Mouse (Mus musculus) stomach, embryonic 15.5 days (tissue): ENCODE data around the gene Man1a. TPM values are rescaled to one million over a fixed set of nuclear protein-coding genes. Genes with fewer than 3 reads are reported as not detected.

ENCODE experiments used
- ATAC-seq: fragments of 200-750 bp; cut with Nextera tagmentation; 2 replicates; pipeline ENCODE4 v1.8.0; 2017; ENCODE audit warnings: low read depth, moderate number of reproducible peaks, moderate TSS enrichment; ENCODE audit not compliant: insufficient read depth, low FRiP score
- H3K27ac ChIP-seq: fragments of 300-500 bp; sonication (generic); 2 replicates; pipeline ENCODE4 v1.5.1; 2015; ENCODE audit warnings: mild to moderate bottlenecking, inconsistent platforms
- H3K27me3 ChIP-seq: fragments of 300-500 bp; sonication (generic); replicated peaks from 2 replicates; pipeline ENCODE4 v1.6.1; 2015; ENCODE audit warnings: inconsistent platforms
- H3K36me3 ChIP-seq: fragments of 300-500 bp; sonication (generic); 2 replicates; pipeline ENCODE4 v1.6.1; 2015; ENCODE audit warnings: inconsistent platforms
- H3K4me1 ChIP-seq: fragments of 300-500 bp; sonication (generic); 2 replicates; pipeline ENCODE4 v1.6.1; 2015; ENCODE audit warnings: inconsistent platforms
- H3K4me2 ChIP-seq: fragments of 300-500 bp; sonication (generic); 2 replicates; pipeline ENCODE4 v1.6.1; 2015; ENCODE audit warnings: mild to moderate bottlenecking, inconsistent platforms
- H3K4me3 ChIP-seq: fragments of 300-500 bp; sonication (generic); replicated peaks from 2 replicates; pipeline ENCODE4 v1.5.1; 2015; ENCODE audit warnings: inconsistent platforms
- H3K9ac ChIP-seq: fragments of 300-500 bp; sonication (generic); 2 replicates; pipeline ENCODE4 v1.6.1; 2015; ENCODE audit warnings: inconsistent platforms
- H3K9me3 ChIP-seq: fragments of 300-500 bp; sonication (generic); 2 replicates; pipeline ENCODE4 v1.6.1; 2016; ENCODE audit warnings: inconsistent platforms
- WGBS: fragments of 180-500 bp; shearing (Covaris S2); methylation state at CpG from one replicate; pipeline ENCODE4 v1.1.7; 2015; 5-methylcytosine and 5-hydroxymethylcytosine counted together
- polyA plus RNA-seq: library from polyadenylated mRNA; unstranded; fragments of >200 nt; fragmentation: Nextera tagmentation; extraction: Ambion mirVana; gene quantifications from 2 replicates; pipeline ENCODE4 v1.2.1, GENCODE M21; 2015

Man1a gene
- polyA plus RNA-seq, 1 experiment from 2014 or later: 12.7 TPM

- no peak for ATAC-seq
- Histone ChIP-seq H3K4me2 (no peak overlapping the region), H3K27ac (no peak overlapping the region), H3K9ac (no peak overlapping the region), H3K4me3 (no peak overlapping the region), H3K9me3 (no peaks in the 10 kb centered on the region), H3K27me3 (no peaks in the 10 kb centered on the region), H3K36me3 (no peaks in the 10 kb centered on the region), H3K4me1 (0 out of 2 replicates have a peak, but pooled peaks cover 3% of the 10 kb centered on the region)
- 79% methylated on average over 7 of the region's 7 CpGs for WGBS
Observed at GRCm38 (mm10) chr10:54060587-54060986, 15.8 kb downstream of the Man1a start.

GRCm38 (mm10) chr10:54059679-54060249 lies 16.6 kb downstream of the Man1a start:
- ATAC-seq: no peak
- H3K4me3 ChIP-seq: no peak overlapping the region
- no peak overlapping the region for H3K9ac ChIP-seq
- WGBS: 35% methylated on average over 6 of the region's 6 CpGs
- no peaks in the 10 kb centered on the region for H3K9me3 ChIP-seq
- no peak overlapping the region for H3K4me2 ChIP-seq
- H3K4me1 ChIP-seq: 0 out of 2 replicates have a peak, but pooled peaks cover 3% of the 10 kb centered on the region
- H3K36me3 ChIP-seq: no peaks in the 10 kb centered on the region
- no peaks in the 10 kb centered on the region for H3K27me3 ChIP-seq
- H3K27ac ChIP-seq: no peak overlapping the region

GRCm38 (mm10) chr10:54059092-54059496 lies 17.3 kb downstream of the Man1a start:
- WGBS: 14% methylated on average over 3 of the region's 3 CpGs
- Histone ChIP-seq H3K4me3 (no peak overlapping the region), H3K4me2 (no peak overlapping the region), H3K36me3 (no peaks in the 10 kb centered on the region), H3K9ac (no peak overlapping the region), H3K27ac (no peak overlapping the region), H3K9me3 (no peaks in the 10 kb centered on the region), H3K27me3 (no peaks in the 10 kb centered on the region), H3K4me1 (0 out of 2 replicates have a peak, but pooled peaks cover 3% of the 10 kb centered on the region)
- no peak for ATAC-seq

DNA sequence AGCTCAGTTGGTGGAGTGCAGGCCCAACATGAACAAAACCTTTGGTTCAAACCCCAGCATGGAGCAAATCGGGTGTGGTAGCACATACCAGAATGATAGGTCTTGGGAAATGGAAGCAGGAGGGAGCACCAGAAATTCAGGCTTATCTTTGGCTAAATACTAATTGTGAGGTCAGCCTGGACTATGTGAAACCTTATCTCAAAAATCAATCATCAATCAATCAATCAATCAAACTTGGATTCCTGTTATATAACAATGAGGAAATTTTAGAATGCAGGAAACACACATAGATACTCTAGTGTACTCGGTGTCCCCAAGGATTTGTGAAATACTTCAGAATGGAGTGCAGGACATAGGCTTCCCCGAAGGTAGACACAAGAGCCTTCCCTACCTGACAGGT lies 17.8 kb downstream of the Man1a start:
- H3K9me3 ChIP-seq: no peaks in the 10 kb centered on the region
- no peak overlapping the region for H3K9ac ChIP-seq
- no peak overlapping the region for H3K27ac ChIP-seq
- H3K4me1 ChIP-seq: 0 out of 2 replicates have a peak, but pooled peaks cover 3% of the 10 kb centered on the region
- H3K27me3 ChIP-seq: no peaks in the 10 kb centered on the region
- H3K4me3 ChIP-seq: no peak overlapping the region
- 49% methylated on average over 3 of the region's 3 CpGs for WGBS
- no peak overlapping the region for H3K4me2 ChIP-seq
- no peaks in the 10 kb centered on the region for H3K36me3 ChIP-seq
- ATAC-seq: no peak

- Histone ChIP-seq H3K4me2 (no peak overlapping the region), H3K27ac (no peak overlapping the region), H3K4me1 (0 out of 2 replicates have a peak, but pooled peaks cover 2% of the 10 kb centered on the region), H3K9me3 (no peaks in the 10 kb centered on the region), H3K36me3 (no peaks in the 10 kb centered on the region), H3K27me3 (no peaks in the 10 kb centered on the region), H3K9ac (no peak overlapping the region), H3K4me3 (no peak overlapping the region)
- ATAC-seq: no peak
- WGBS: 86% methylated on average over 4 of the region's 4 CpGs
Observed at GRCm38 (mm10) chr10:54054188-54054587, 22.2 kb downstream of the Man1a start.

- Histone ChIP-seq H3K4me3 (no peak overlapping the region), H3K4me1 (no peaks in the 10 kb centered on the region), H3K9ac (no peak overlapping the region), H3K4me2 (no peak overlapping the region), H3K36me3 (no peaks in the 10 kb centered on the region), H3K9me3 (no peaks in the 10 kb centered on the region), H3K27ac (no peak overlapping the region), H3K27me3 (no peaks in the 10 kb centered on the region)
- whole genome bisulfite sequencing: 62% methylated on average over 4 of the region's 4 CpGs
- ATAC-seq: no peak
Observed at GRCm38 (mm10) chr10:54047885-54048284, 28.5 kb downstream of the Man1a start.

GRCm38 (mm10) chr10:54043358-54043757 lies 33.1 kb downstream of the Man1a start:
- Histone ChIP-seq H3K4me1 (no peaks in the 10 kb centered on the region), H3K4me2 (no peak overlapping the region), H3K9me3 (no peaks in the 10 kb centered on the region), H3K4me3 (no peak overlapping the region), H3K27ac (no peak overlapping the region), H3K36me3 (no peaks in the 10 kb centered on the region), H3K9ac (no peak overlapping the region), H3K27me3 (no peaks in the 10 kb centered on the region)
- peak; percentile 78 for ATAC-seq
- WGBS: 87% methylated on average over 3 of the region's 3 CpGs

GRCm38 (mm10) chr10:54042212-54042840 lies 34.1 kb downstream of the Man1a start:
- H3K36me3 ChIP-seq: no peaks in the 10 kb centered on the region
- H3K27ac ChIP-seq: no peak overlapping the region
- no peaks in the 10 kb centered on the region for H3K9me3 ChIP-seq
- peak; percentile 87; the same call in 1 of the 2 replicates for ATAC-seq
- H3K27me3 ChIP-seq: no peaks in the 10 kb centered on the region
- no peak overlapping the region for H3K4me2 ChIP-seq
- no peaks in the 10 kb centered on the region for H3K4me1 ChIP-seq
- H3K9ac ChIP-seq: no peak overlapping the region
- H3K4me3 ChIP-seq: no peak overlapping the region
- WGBS: 76% methylated on average over 7 of the region's 7 CpGs

GRCm38 (mm10) chr10:54040261-54041165 lies 35.9 kb downstream of the Man1a start:
- H3K4me3 ChIP-seq: no peak overlapping the region
- H3K27me3 ChIP-seq: no peaks in the 10 kb centered on the region
- H3K27ac ChIP-seq: peak overlapping the region; percentile 48; the same call in 1 of the 2 replicates
- peak; percentile 64 for ATAC-seq
- no peaks in the 10 kb centered on the region for H3K36me3 ChIP-seq
- no peaks in the 10 kb centered on the region for H3K9me3 ChIP-seq
- no peaks in the 10 kb centered on the region for H3K4me1 ChIP-seq
- 64% methylated on average over 11 of the region's 11 CpGs for WGBS
- H3K9ac ChIP-seq: no peak overlapping the region
- H3K4me2 ChIP-seq: no peak overlapping the region

DNA sequence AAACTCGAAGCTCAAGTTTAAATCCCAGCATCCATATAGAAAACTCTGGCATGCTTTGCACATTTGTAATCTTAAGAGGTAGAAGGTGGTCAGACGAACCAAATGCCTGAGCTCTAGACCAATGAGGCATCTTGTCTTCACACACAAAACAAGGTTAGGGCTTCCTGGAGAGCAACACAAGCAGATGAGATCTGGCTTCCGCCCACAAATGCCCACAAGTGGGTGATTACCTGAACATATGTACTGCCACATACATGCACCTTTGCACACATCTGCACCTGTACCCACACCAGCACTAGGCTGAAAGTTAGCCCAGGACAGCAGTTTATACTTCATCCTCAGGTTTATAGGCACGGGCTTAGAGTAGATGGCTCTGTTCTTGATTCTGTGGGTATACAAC lies 36.7 kb downstream of the Man1a start:
- Histone ChIP-seq H3K4me3 (no peak overlapping the region), H3K9me3 (no peaks in the 10 kb centered on the region)
- WGBS: 83% methylated on average over 4 of the region's 4 CpGs

DNA sequence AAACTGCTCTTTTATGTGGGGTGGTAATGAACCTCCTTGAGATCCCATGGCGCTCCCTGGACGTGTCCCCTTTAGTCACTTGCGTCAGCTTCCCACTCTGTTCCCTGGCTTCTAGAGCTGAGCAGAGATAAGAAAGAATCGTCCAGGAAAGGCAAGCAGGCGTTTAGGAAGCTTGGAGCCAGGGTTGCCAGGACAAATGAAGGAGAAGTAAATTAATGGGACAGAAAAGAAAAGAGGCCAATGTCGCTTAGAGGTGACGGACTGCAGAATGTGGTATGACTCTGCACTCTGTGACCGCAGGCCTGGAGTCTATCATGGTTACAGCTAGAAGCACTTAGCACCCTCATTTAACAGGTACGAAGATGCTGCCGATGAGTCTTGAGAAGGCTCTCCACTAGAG lies 37.7 kb downstream of the Man1a start:
- H3K9me3 ChIP-seq: no peaks in the 10 kb centered on the region
- no peak for ATAC-seq
- no peaks in the 10 kb centered on the region for H3K36me3 ChIP-seq
- no peaks in the 10 kb centered on the region for H3K4me1 ChIP-seq
- H3K4me3 ChIP-seq: no peak overlapping the region
- 60% methylated on average over 10 of the region's 10 CpGs for WGBS
- H3K4me2 ChIP-seq: no peak overlapping the region
- H3K27ac ChIP-seq: no peak overlapping the region
- H3K9ac ChIP-seq: no peak overlapping the region
- H3K27me3 ChIP-seq: no peaks in the 10 kb centered on the region

More for the DNA sequence above, 36.7 kb downstream of the Man1a start:
- Histone ChIP-seq H3K27ac (no peak overlapping the region), H3K36me3 (no peaks in the 10 kb centered on the region), H3K4me1 (no peaks in the 10 kb centered on the region), H3K27me3 (no peaks in the 10 kb centered on the region), H3K9ac (no peak overlapping the region), H3K4me2 (no peak overlapping the region)
- ATAC-seq: no peak

- Histone ChIP-seq H3K9ac (no peak overlapping the region), H3K27ac (no peak overlapping the region), H3K27me3 (no peaks in the 10 kb centered on the region), H3K9me3 (no peaks in the 10 kb centered on the region), H3K4me2 (no peak overlapping the region), H3K4me3 (no peak overlapping the region), H3K36me3 (no peaks in the 10 kb centered on the region), H3K4me1 (no peaks in the 10 kb centered on the region)
- WGBS: 58% methylated on average over 5 of the region's 5 CpGs
- peak; percentile 85 for ATAC-seq
Observed at GRCm38 (mm10) chr10:54038180-54038579, 38.2 kb downstream of the Man1a start.
